Comparison of ENCODE assay signal across 16 mouse cellular contexts in genomic region chr4:27446310-27446709, GRCm38 (mm10).
DNase-seq lines count a peak whose midpoint lies in the region; ATAC-seq lines count a peak whose summit lies in the region.
"Had no signal": no experiment of that assay in that cellular context is flagged by ENCODE, and none has a peak within 500 bp of the region (broad histone marks: within the 10 kb centered on the region; RNA-seq: fewer than 3 reads in every experiment).

No protein-coding gene starts in this region.

- peak; percentile 98 for ATAC-seq in cerebellum, adult (ENCODE audit: insufficient number of reproducible peaks, low FRiP score, low TSS enrichment)
- ATAC-seq: activated CD4-positive, CD25-positive, alpha-beta regulatory T cell, adult 4 months; CD4-positive, CD25-positive, alpha-beta regulatory T cell, adult 4 months; forebrain, embryonic 14.5 days; forebrain, embryonic 16.5 days; Patski had no signal

- DNase-seq in cerebellum, postnatal 4 days (ENCODE audit: low spot score in 2 of 2): no peak
- DNase-seq in cerebellum, adult 9-10 months: peak; percentile 57
- no peak for DNase-seq in cerebellum, adult 8-10 months
- DNase-seq in brain, adult 2 months (ENCODE audit: low read depth, low spot score): peak; percentile 31
- DNase-seq: adrenal gland, adult 8-10 months; adrenal gland, postnatal 14 days; adrenal gland, postnatal 36 days; B cell, adult 2 months; cerebellum, postnatal 10 days; embryo, embryonic 11 days had no signal

Comparison
In these comparisons a context has a peak if more than half of its experiments do, and no peak if none do; other contexts are left out.
1. DNase-seq: peak in cerebellum, adult 9-10 months (single experiment) and brain, adult 2 months (single experiment); none in cerebellum, postnatal 4 days (0 of 2) and cerebellum, adult 8-10 months (single experiment).